Mouse (Mus musculus) thymus, adult 2 months (tissue): ENCODE data around the gene Tex26. TPM values are rescaled to one million over a fixed set of nuclear protein-coding genes. Genes with fewer than 3 reads are reported as not detected.

Experiments used
- DNase-seq: peaks from one replicate; pipeline ENCODE4 v3.0.0; 2021
- H3K27ac ChIP-seq: fragments of 200-500 bp; 2 replicates; pipeline ENCODE4 v1.5.1; 2012; ENCODE audit warnings: low read length, control low read depth; ENCODE audit not compliant: control insufficient read depth, insufficient read depth
- H3K27me3 ChIP-seq: fragments of 200-500 bp; 2 replicates; pipeline ENCODE4 v1.6.1; 2012; ENCODE audit warnings: mild to moderate bottlenecking, low read length, moderate library complexity, mixed read lengths; ENCODE audit not compliant: control insufficient read depth, insufficient read depth
- H3K36me3 ChIP-seq: fragments of 200-500 bp; 2 replicates; pipeline ENCODE4 v1.6.1; 2012; ENCODE audit warnings: mild to moderate bottlenecking, low read length, moderate library complexity; ENCODE audit not compliant: control insufficient read depth, insufficient read depth
- H3K4me1 ChIP-seq: fragments of 200-500 bp; replicated peaks from 2 replicates; pipeline ENCODE4 v1.6.1; 2012; ENCODE audit warnings: low read length; ENCODE audit not compliant: control insufficient read depth, insufficient read depth
- H3K4me3 ChIP-seq: fragments of 200-500 bp; 2 replicates; pipeline ENCODE4 v1.5.1; 2012; ENCODE audit warnings: mild to moderate bottlenecking, low read length, control low read depth, moderate library complexity; ENCODE audit not compliant: control insufficient read depth, insufficient read depth
- CTCF ChIP-seq: fragments of 200-500 bp; IDR thresholded peaks from 2 replicates; pipeline ENCODE4 v1.5.1; 2012; ENCODE audit warnings: mild to moderate bottlenecking, control low read depth, low read length, moderate library complexity, borderline replicate concordance; ENCODE audit not compliant: control insufficient read depth, poor library complexity, insufficient read depth; ENCODE audit errors: extremely low read depth
- POLR2A ChIP-seq: fragments of 200-500 bp; IDR thresholded peaks from 2 replicates; pipeline ENCODE4 v1.6.1; 2012; ENCODE audit warnings: mild to moderate bottlenecking, low read length, control low read depth, moderate library complexity; ENCODE audit not compliant: control insufficient read depth, poor library complexity, insufficient read depth; ENCODE audit errors: extremely low read depth
- WGBS: fragments of 180-500 bp; shearing (Covaris S2); methylation state at CpG from one replicate; pipeline ENCODE4 v1.1.7; 2018; 5-methylcytosine and 5-hydroxymethylcytosine counted together
- polyA plus RNA-seq: library from polyadenylated mRNA; depleted of rRNA; stranded (reverse); fragments of >200 nt; gene quantifications from 2 replicates; pipeline ENCODE4 v1.2.3, GENCODE M21; 2012

Tex26 gene
- polyA plus RNA-seq, 1 experiment, result 0.38 TPM

DNA sequence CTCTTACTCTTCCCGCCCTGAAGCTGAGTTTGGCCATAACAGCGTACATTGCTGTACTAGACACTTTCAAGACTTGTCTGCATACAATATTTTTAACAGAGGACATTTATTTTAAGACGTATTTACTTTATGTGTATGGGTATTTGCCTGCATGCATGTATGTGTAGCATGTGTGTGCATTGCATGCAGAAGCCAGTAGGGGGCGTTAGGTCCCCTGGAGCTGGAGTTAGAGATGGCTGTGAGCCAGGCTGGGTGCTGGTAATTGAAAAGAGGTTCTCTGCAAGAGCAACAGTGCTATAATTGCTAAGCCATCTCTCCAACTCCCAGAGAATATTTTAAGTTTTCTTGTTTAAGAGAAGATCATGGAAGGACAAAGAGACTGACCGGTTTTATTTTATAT lies 34.8 kb upstream of the Tex26 start:
- TF ChIP-seq POLR2A, result no peak
- TF ChIP-seq CTCF, result no peak
- H3K4me1 ChIP-seq, result peaks cover 7% of the 10 kb centered on the region
- H3K36me3 ChIP-seq, result no peaks in the 10 kb centered on the region
- no peaks in the 10 kb centered on the region for H3K27me3 ChIP-seq
- H3K4me3 ChIP-seq, result no peak overlapping the region
- no peak for DNase-seq
- WGBS, result 89% methylated on average over 5 of the region's 5 CpGs
- no peak overlapping the region for H3K27ac ChIP-seq

DNA sequence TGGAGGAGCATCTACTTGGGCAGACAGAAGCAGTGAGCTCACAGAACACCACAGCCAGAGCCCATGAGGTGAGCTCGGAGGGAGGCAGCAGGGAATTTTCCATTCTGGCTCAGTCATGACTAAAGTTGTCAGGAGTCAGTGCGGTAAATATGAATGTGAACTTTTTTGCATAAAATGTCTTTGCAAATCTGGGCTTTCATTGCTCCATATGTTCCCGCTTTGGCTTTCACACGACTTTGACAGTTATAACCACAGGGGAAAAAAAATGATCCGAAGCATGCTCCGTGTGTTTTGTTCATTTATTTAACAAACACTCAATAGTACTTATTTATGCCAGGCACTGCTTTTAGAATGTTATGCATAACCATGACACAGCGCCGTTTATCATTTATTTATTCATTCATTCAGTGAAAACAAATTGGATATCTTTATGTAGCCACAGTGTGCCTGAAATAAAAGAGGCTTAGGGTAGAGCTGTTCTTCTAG lies 32.6 kb upstream of the Tex26 start:
- DNase-seq, result no peak
- TF ChIP-seq CTCF (no peak), POLR2A (no peak)
- Histone ChIP-seq H3K4me3 (no peak overlapping the region), H3K27ac (no peak overlapping the region), H3K4me1 (peaks cover 6% of the 10 kb centered on the region), H3K27me3 (no peaks in the 10 kb centered on the region), H3K36me3 (no peaks in the 10 kb centered on the region)
- 97% methylated on average over 8 of the region's 8 CpGs for WGBS

DNA sequence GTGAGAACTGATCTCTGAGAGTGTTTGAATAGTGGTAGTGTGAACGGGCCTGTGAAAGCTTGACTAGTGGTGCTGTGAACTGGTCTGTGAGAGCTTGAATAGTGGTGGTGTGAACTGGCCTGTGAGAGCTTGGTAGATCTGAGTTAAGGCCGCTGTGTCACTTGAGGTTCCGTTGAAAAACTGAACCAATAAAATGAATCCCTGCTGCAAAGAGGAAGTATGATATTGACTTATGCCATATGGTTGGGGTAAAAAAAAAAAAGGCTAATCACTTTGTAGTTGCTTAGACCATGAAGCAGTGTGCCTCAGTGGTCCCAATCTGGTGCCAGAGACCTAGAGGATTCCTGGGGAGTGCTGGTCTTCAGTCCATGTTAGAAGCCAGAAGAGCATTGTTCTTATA lies 30.0 kb upstream of the Tex26 start:
- WGBS, result 80% methylated on average over 3 of the region's 3 CpGs
- no peak for DNase-seq
- TF ChIP-seq POLR2A, result no peak
- TF ChIP-seq CTCF, result no peak
- Histone ChIP-seq H3K4me3 (no peak overlapping the region), H3K4me1 (peaks cover 10% of the 10 kb centered on the region), H3K27ac (no peak overlapping the region), H3K27me3 (no peaks in the 10 kb centered on the region), H3K36me3 (no peaks in the 10 kb centered on the region)

DNA sequence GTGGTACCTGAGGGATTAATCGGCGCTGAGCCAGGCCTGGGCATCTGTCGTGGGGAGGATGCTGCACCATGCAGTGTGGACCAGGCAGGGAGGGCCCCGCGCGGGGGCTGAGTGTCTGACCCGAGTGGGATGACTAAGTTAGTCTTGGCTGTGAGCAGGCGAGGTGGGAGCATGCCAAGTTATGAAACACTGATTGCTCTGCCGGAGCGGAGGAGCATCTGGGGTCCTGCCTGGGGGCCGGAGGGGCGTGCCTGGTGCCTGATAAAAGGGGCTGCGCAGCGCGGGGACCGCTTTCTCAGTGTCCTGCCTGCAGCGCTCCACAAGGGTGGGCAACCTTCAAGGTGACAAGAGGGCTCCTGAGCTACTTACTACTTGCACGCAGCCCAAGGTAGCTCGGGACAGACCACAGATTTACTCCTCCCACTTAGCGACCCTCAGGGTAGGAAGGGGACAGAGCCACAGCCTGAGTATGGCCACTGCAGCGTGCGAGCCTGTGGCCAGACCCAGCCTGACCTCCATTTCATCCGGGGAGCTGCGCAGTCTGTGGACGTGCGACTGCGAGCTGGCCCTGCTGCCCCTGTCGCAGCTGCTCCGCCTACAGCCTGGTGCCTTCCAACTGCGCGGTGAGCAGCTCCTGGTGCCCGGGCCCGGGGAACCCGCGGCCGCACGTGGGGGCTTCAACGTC lies 27.8 kb upstream of the Tex26 start, which contains the start of gene Medag:
Medag (plus strand) TSS at position 241 of the 685 bp plus-strand sequence.
- DNase-seq, result no peak
- H3K36me3 ChIP-seq, result no peaks in the 10 kb centered on the region
- H3K4me3 ChIP-seq, result no peak within 1 kb of the TSS
- WGBS, result 49% methylated on average over 38 of the region's 38 CpGs
- H3K4me1 ChIP-seq, result peaks cover 20% of the 10 kb centered on the region
- no peak within 1 kb of the TSS for H3K27ac ChIP-seq
- no peak for TF ChIP-seq POLR2A
- no peak for TF ChIP-seq CTCF
- H3K27me3 ChIP-seq, result no peaks in the 10 kb centered on the region

DNA sequence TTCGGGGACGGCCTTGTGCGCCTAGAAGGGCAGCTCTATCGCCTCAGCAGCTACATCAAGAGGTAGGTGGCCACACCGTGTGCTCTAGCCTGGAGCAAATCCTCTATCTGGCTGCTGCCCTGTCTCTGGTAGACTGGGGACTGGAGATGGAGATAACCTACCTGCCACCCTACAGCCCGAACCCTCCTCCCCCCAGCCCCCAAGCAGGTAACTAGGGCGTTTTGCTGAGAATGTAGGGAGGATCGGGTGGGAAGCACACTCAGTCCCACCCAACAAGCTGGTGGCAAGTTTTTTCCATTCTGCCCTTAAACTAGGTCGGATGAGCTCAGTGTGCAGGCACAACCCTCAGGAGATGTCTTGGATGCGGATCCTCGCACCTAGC lies 27.3 kb upstream of the Tex26 start:
- WGBS, result 59% methylated on average over 11 of the region's 11 CpGs
- no peak overlapping the region for H3K27ac ChIP-seq
- H3K36me3 ChIP-seq, result no peaks in the 10 kb centered on the region
- no peak for TF ChIP-seq POLR2A
- no peak for TF ChIP-seq CTCF
- DNase-seq, result no peak
- H3K4me3 ChIP-seq, result no peak overlapping the region
- peaks cover 24% of the 10 kb centered on the region for H3K4me1 ChIP-seq
- no peaks in the 10 kb centered on the region for H3K27me3 ChIP-seq

DNA sequence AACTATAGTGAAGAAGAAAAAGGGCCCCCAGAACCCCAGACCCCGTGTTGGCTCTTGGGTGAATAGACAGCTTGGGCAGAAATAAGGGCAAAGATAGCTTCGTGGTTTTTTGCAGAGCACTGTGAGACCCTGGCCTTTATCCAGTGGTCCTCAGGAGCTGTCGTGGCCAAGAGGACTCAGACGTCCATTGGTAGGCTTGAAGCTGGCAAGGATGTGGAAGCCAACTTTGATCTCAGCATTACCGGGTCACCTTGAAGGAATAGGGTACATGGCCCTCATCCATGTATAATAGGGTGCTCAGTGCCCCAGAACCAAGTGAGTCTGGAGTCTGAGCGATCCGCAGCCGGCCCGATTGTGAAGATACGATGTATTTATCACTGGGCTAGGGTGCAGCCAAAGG lies 26.8 kb upstream of the Tex26 start:
- no peak for DNase-seq
- H3K27ac ChIP-seq, result no peak overlapping the region
- TF ChIP-seq POLR2A (no peak), CTCF (no peak)
- no peaks in the 10 kb centered on the region for H3K36me3 ChIP-seq
- H3K27me3 ChIP-seq, result no peaks in the 10 kb centered on the region
- no peak overlapping the region for H3K4me3 ChIP-seq
- H3K4me1 ChIP-seq, result peaks cover 24% of the 10 kb centered on the region
- WGBS, result 94% methylated on average over 10 of the region's 10 CpGs

DNA sequence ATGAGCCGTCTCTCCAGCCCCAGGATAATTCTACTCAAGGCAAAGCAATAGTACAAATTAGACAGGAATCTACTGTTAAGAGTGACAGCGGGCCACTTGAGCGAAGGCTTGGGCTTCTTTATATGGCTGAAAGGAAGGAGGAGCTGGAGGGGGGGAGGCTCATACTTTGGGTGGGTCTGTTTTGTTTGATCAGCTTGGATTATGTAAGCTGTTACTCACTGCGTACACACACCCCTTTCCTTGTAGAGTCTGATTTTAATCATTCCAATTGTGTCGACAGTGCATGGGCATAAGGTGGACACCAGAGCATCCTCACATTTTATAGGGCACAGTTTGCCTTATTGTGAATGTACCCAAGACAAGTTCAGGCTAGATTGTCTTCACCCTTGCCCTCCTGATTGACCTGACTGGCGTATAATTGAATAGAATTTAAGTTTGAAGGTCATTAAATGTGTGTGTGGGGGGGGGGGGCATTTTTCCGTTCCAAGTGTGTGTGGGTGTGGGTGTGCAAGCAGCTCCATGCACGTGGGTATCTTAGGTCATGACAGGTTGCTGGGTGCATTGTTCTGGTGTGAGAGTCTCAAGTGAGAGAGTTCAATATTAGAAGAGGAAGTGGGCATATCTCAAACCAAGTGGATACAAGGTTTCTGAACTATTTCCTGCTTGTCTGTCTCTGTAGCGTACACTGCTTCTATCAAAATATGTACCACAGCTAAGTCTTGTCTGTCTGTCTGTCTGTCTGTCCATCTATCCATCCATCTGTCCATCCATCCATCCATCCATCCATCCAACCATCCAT lies 24.9 kb upstream of the Tex26 start:
- Histone ChIP-seq H3K27ac (no peak overlapping the region), H3K4me1 (peaks cover 24% of the 10 kb centered on the region), H3K4me3 (no peak overlapping the region), H3K27me3 (no peaks in the 10 kb centered on the region), H3K36me3 (no peaks in the 10 kb centered on the region)
- WGBS, result 66% methylated on average over 9 of the region's 9 CpGs
- no peak for DNase-seq
- TF ChIP-seq POLR2A, result no peak
- TF ChIP-seq CTCF, result no peak
